Mouse (Mus musculus): ENCODE measurements around the gene Tmem156. TPM values are rescaled to one million over a fixed set of nuclear protein-coding genes. Genes with fewer than 3 reads are reported as not detected.

The Tmem156 gene
- polyA plus RNA-seq (2017; shearing (Covaris generic)): 18.7 TPM

GRCm38 (mm10) chr5:65091921-65092320 is at the start of gene Tmem156:
TSS of gene Tmem156 (minus strand) at chr5:65092132.

GRCm38 (mm10) chr5:65106876-65107772 is 15.2 kb upstream of the Tmem156 start, which contains the start of gene Klhl5:
TSS of gene Klhl5 (plus strand) at chr5:65107539.

Other genes with a start within 250 kb of the Tmem156 start
- gene Tlr1, start 158.6 kb downstream of the Tmem156 start, polyA plus RNA-seq (2017; shearing (Covaris generic)): 94.5 TPM
- 6.2 TPM for gene Tlr6, start 132.0 kb downstream of the Tmem156 start, polyA plus RNA-seq (2017; shearing (Covaris generic))
- gene Fam114a1, start 122.1 kb downstream of the Tmem156 start, polyA plus RNA-seq (2017; shearing (Covaris generic)): 0.67 TPM
- gene Klhl5, start 15.4 kb upstream of the Tmem156 start, polyA plus RNA-seq (2017; shearing (Covaris generic)): 14.0 TPM
- gene Wdr19, start 107.6 kb upstream of the Tmem156 start, polyA plus RNA-seq (2017; shearing (Covaris generic)): 3.7 TPM
- 50.3 TPM for gene Rfc1, start 243.5 kb upstream of the Tmem156 start, polyA plus RNA-seq (2017; shearing (Covaris generic))

Measured in CD4-positive, CD25-positive, alpha-beta regulatory T cell (primary cell).